Mouse (Mus musculus) hindbrain, embryonic 16.5 days (tissue): ENCODE data around the gene Trmt5. TPM values are rescaled to one million over a fixed set of nuclear protein-coding genes. Genes with fewer than 3 reads are reported as not detected.

Experiments
- ATAC-seq: fragments of 200-750 bp; cut with Nextera tagmentation; 2 replicates; pipeline ENCODE4 v1.8.0; 2017; ENCODE audit warnings: moderate TSS enrichment, moderate library complexity
- H3K27ac ChIP-seq: fragments of 300-500 bp; sonication (generic); 2 replicates; pipeline ENCODE4 v1.5.1; 2014; ENCODE audit warnings: low read depth, mild to moderate bottlenecking, control low read depth, low read length, moderate library complexity
- H3K27me3 ChIP-seq: fragments of 300-500 bp; sonication (generic); replicated peaks from 2 replicates; pipeline ENCODE4 v1.6.1; 2014; ENCODE audit warnings: low read length; ENCODE audit not compliant: control insufficient read depth, insufficient read depth
- H3K36me3 ChIP-seq: fragments of 300-500 bp; sonication (generic); 2 replicates; pipeline ENCODE4 v1.6.1; 2014; ENCODE audit warnings: mild to moderate bottlenecking, low read length, moderate library complexity, mixed read lengths; ENCODE audit not compliant: control insufficient read depth, insufficient read depth
- H3K4me1 ChIP-seq: fragments of 300-500 bp; sonication (generic); 2 replicates; pipeline ENCODE4 v1.6.1; 2014; ENCODE audit warnings: low read depth, low read length; ENCODE audit not compliant: control insufficient read depth, insufficient read depth
- H3K4me2 ChIP-seq: fragments of 300-500 bp; sonication (generic); 2 replicates; pipeline ENCODE4 v1.6.1; 2014; ENCODE audit warnings: mild to moderate bottlenecking, low read length, control low read depth, moderate library complexity
- H3K4me3 ChIP-seq: fragments of 300-500 bp; sonication (generic); 2 replicates; pipeline ENCODE4 v1.5.1; 2014; ENCODE audit warnings: mild to moderate bottlenecking, low read length, control low read depth, moderate library complexity
- H3K9ac ChIP-seq: fragments of 300-500 bp; sonication (generic); 2 replicates; pipeline ENCODE4 v1.6.1; 2014; ENCODE audit warnings: low read depth, mild to moderate bottlenecking, control low read depth, low read length, moderate library complexity
- H3K9me3 ChIP-seq: fragments of 300-500 bp; sonication (generic); 2 replicates; pipeline ENCODE4 v1.6.1; 2014; ENCODE audit warnings: mild to moderate bottlenecking, low read length, moderate library complexity; ENCODE audit not compliant: control insufficient read depth
- WGBS: fragments of 180-500 bp; shearing (Covaris S2); extraction: QIAGEN DNeasy Blood & Tissue Kit; methylation state at CpG from one replicate; pipeline ENCODE4 v1.1.7; 2014; 5-methylcytosine and 5-hydroxymethylcytosine counted together
- polyA plus RNA-seq: library from polyadenylated mRNA; unstranded; fragments of >200 nt; fragmentation: Nextera tagmentation; extraction: Ambion mirVana; gene quantifications from 2 replicates; pipeline ENCODE4 v1.2.1, GENCODE M21; 2015

Gene Trmt5
- 14.1 and 14.9 TPM in 2 replicates for polyA plus RNA-seq

DNA sequence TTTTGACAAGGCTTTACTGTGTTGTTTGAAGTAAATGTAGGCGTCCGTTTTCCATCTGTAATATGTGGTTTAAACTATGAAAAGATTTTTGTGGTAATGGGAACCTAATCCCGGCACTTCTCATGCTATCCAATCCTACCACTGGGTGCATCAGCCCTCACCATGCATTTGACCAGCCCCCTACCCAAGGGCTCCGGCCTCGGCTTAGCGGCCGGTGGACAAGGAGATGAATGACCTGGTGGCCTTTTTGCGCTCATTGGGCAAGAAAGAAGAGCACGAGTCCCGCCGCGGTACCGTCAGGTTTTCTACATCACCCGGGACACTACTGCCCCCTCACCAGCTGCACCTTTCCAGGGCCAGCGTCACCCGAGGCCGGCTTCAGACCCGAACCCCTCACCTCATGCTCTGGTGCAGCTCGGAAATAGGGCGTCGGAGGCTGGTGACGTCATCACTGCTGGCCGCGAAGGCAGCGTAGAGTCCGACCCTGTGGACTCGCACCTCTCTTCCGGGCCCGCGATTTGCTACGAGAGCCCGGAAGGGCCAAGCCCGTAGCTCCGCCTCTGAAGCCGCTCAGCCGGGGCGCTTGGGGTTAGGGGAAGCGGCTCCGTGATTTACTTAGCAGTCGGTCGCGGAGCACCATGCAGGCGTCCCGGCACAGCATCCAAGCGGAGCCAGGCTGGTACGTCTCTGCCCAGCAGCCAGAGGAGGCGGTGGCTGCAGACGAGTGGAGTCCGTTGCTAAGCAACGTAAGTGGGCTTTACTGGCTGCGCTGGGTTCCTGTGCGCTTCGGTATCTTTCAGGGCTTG lies at the start of gene Trmt5, which contains the start of gene Slc38a6:
Gene Trmt5, minus strand, starts transcription at position 424 of the 806 bp plus-strand sequence.
Gene Slc38a6, plus strand, starts transcription at position 493 of the 806 bp plus-strand sequence.
- under 1% methylated on average over 53 of the region's 53 CpGs for WGBS
- Histone ChIP-seq H3K9ac (peak within 1 kb of the TSS; percentile 90), H3K36me3 (peaks cover 12% of the 10 kb centered on the region), H3K27me3 (no peaks in the 10 kb centered on the region), H3K9me3 (no peaks in the 10 kb centered on the region), H3K27ac (peak within 1 kb of the TSS; percentile 83), H3K4me3 (peak within 1 kb of the TSS; percentile 87), H3K4me2 (peak within 1 kb of the TSS; percentile 66), H3K4me1 (peaks cover 13% of the 10 kb centered on the region)
- peak; percentile 97 for ATAC-seq

DNA sequence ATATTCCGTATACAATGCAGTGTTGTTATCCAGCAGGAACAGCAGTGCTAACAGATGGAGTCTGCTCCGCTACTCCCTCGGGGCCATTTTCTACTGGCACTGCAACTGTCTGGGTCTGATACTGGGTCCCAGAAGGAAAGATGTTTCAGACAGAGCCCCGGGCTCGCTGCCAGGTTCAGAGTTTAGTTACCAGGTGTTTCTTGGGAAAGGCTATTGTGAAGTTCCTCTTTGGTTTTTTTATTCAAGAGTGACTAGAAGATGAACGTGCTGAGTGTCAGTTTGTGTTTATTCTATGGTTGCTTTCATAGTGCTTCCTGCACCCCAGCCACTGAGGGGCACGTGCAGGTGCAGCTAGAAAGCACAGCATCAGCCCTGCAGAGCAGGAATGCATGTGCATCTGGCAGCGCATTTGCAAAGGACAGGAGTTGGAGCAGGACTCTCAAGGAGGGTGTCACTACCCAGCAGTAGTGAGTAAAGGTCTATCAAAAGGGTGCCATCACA lies 47.6 kb upstream of the Trmt5 start:
- no peaks in the 10 kb centered on the region for H3K4me1 ChIP-seq
- no peak overlapping the region for H3K4me3 ChIP-seq
- no peaks in the 10 kb centered on the region for H3K9me3 ChIP-seq
- no peak overlapping the region for H3K9ac ChIP-seq
- no peak; the same call in 1 of the 2 replicates for ATAC-seq
- no peaks in the 10 kb centered on the region for H3K27me3 ChIP-seq
- no peak overlapping the region for H3K27ac ChIP-seq
- H3K36me3 ChIP-seq = peaks cover 2% of the 10 kb centered on the region; the same call in 1 of the 2 replicates
- WGBS = 40% methylated on average over 8 of the region's 8 CpGs
- H3K4me2 ChIP-seq = no peak overlapping the region

DNA sequence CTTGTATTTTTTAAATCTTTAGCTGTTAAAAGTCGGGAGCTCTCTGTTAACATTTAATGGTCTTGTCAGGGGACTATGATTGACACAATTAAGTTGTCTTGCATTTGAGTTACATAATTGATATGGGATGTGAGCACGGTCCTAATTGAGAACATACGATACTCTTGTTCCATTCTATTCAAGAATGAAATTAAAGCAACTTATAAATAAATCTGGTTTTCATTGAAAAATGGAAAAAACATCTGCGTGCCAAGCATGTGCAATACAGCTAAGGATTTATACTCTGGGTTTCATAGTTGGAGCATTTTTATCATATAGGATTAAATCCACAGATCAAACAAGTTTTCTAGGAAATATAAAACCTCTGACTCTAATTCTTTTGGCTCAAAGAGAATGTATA lies 46.2 kb upstream of the Trmt5 start:
- no peak overlapping the region for H3K4me2 ChIP-seq
- H3K36me3 ChIP-seq = peaks cover 2% of the 10 kb centered on the region; the same call in 1 of the 2 replicates
- H3K9me3 ChIP-seq = no peaks in the 10 kb centered on the region
- H3K4me3 ChIP-seq = no peak overlapping the region
- H3K4me1 ChIP-seq = no peaks in the 10 kb centered on the region
- no peaks in the 10 kb centered on the region for H3K27me3 ChIP-seq
- no peak for ATAC-seq
- 77% methylated on average over 4 of the region's 4 CpGs for WGBS
- H3K9ac ChIP-seq = no peak overlapping the region
- H3K27ac ChIP-seq = no peak overlapping the region

DNA sequence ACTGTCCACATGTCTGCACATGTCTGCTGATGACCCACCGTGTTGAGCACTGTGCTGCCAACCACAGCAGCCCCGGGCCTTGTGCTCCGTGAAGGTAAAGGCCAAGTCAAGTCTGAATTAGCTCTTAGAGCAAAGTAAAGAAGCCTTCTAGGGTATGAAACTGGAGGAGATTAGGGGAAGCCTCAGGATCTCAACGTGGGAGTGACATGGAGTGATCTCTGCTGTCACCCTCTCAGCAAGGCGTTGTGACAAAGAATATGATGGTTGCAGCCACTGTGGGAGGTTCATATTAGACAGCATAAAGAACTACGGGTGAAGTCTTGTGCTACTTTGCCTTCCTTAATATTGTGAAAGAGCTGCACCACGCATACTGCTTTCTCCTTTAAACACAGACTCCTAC lies 43.7 kb upstream of the Trmt5 start:
- Histone ChIP-seq H3K36me3 (peaks cover 2% of the 10 kb centered on the region; the same call in 1 of the 2 replicates), H3K4me1 (no peaks in the 10 kb centered on the region), H3K9me3 (no peaks in the 10 kb centered on the region), H3K27me3 (no peaks in the 10 kb centered on the region), H3K27ac (no peak overlapping the region), H3K9ac (no peak overlapping the region), H3K4me2 (no peak overlapping the region), H3K4me3 (no peak overlapping the region)
- no peak for ATAC-seq
- WGBS = 82% methylated on average over 7 of the region's 7 CpGs

- Histone ChIP-seq H3K4me3 (no peak overlapping the region), H3K4me1 (no peaks in the 10 kb centered on the region), H3K36me3 (peaks cover 2% of the 10 kb centered on the region; the same call in 1 of the 2 replicates), H3K27me3 (no peaks in the 10 kb centered on the region), H3K27ac (no peak overlapping the region), H3K9ac (no peak overlapping the region), H3K9me3 (no peaks in the 10 kb centered on the region), H3K4me2 (no peak overlapping the region)
- WGBS = 83% methylated on average over 4 of the region's 4 CpGs
- ATAC-seq = no peak
Measured at GRCm38 (mm10) chr12:73328448-73329167, 42.1 kb upstream of the Trmt5 start.

DNA sequence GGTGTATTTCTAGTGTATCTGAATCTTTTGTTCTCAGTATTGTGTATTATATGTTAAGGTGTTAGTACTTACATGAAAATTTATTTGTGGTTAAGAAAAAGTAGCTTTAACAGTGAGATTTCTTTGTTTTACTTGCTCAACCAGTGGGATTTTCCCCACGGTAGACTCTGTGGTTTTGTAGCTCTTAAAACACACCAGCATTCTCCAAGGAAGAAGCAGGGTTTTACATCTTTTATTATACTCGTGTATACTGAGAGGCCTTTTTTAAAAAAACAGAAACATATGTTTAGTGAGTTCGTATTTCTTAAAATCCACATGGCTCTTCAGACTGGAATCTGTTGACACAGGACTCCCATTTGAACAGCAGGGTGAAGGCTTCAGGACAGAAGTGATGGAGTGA lies 40.9 kb upstream of the Trmt5 start:
- H3K36me3 ChIP-seq = peaks cover 2% of the 10 kb centered on the region; the same call in 1 of the 2 replicates
- no peak overlapping the region for H3K4me2 ChIP-seq
- no peak overlapping the region for H3K27ac ChIP-seq
- no peaks in the 10 kb centered on the region for H3K27me3 ChIP-seq
- ATAC-seq = no peak
- no peaks in the 10 kb centered on the region for H3K9me3 ChIP-seq
- H3K9ac ChIP-seq = no peak overlapping the region
- H3K4me1 ChIP-seq = no peaks in the 10 kb centered on the region
- 72% methylated on average over 3 of the region's 3 CpGs for WGBS
- no peak overlapping the region for H3K4me3 ChIP-seq

- H3K4me3 ChIP-seq = no peak overlapping the region
- no peaks in the 10 kb centered on the region for H3K4me1 ChIP-seq
- H3K36me3 ChIP-seq = peaks cover 2% of the 10 kb centered on the region; the same call in 1 of the 2 replicates
- H3K27ac ChIP-seq = no peak overlapping the region
- H3K4me2 ChIP-seq = no peak overlapping the region
- no peaks in the 10 kb centered on the region for H3K27me3 ChIP-seq
- 36% methylated on average over 4 of the region's 4 CpGs for WGBS
- no peak for ATAC-seq
- no peak overlapping the region for H3K9ac ChIP-seq
- H3K9me3 ChIP-seq = no peaks in the 10 kb centered on the region
Measured at GRCm38 (mm10) chr12:73325617-73326016, 39.1 kb upstream of the Trmt5 start.

DNA sequence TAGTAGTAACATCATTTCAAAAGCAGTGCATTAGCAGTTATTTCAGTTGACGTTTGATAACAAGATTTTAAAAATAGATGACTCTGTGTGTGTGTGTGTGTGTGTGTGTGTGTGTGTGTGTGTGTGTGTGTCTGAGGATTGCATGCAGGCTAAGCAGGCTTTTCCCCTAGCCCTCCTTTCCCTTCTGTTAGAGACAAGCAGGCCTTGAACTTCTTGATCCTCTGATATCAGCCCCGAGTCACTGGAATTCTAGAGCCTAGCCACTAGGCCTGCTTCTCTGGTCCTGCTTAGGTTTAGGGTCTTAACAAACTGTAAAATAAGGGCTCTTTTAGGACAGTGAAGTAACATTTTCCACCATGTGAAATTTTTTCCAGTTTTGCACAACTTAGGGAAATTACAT lies 38.7 kb upstream of the Trmt5 start:
- H3K9me3 ChIP-seq = no peaks in the 10 kb centered on the region
- ATAC-seq = no peak
- no peak overlapping the region for H3K27ac ChIP-seq
- H3K9ac ChIP-seq = no peak overlapping the region
- H3K4me3 ChIP-seq = no peak overlapping the region
- no peaks in the 10 kb centered on the region for H3K27me3 ChIP-seq
- H3K4me2 ChIP-seq = no peak overlapping the region
- 72% methylated on average over 2 of the region's 2 CpGs for WGBS
- H3K4me1 ChIP-seq = no peaks in the 10 kb centered on the region
- peaks cover 4% of the 10 kb centered on the region; the same call in 1 of the 2 replicates for H3K36me3 ChIP-seq

DNA sequence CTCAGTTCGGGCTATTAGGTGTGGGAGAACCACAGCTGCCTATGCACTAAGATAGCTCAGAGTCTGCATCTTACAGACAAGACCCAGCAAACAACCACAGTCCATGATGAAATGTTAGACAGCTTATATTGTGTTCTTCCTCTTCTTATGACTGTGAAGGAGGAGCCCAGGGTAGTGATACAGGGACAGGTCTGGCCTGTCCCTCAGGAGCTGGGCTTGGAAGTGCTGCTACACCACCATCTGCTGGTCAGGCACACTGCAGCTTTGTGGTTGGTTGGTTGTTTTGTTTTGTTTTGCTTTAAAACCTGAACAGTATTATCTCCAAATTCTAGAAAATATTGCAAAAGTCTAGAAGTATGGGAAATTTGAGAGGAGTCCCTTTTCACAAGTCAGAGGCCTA lies 38.2 kb upstream of the Trmt5 start:
- 79% methylated on average over 1 of the region's 1 CpGs for WGBS
- Histone ChIP-seq H3K4me1 (no peaks in the 10 kb centered on the region), H3K27ac (no peak overlapping the region)

More for the DNA sequence above, 38.2 kb upstream of the Trmt5 start:
- Histone ChIP-seq H3K4me2 (no peak overlapping the region), H3K36me3 (0 out of 2 replicates have a peak, but pooled peaks cover 2% of the 10 kb centered on the region), H3K9me3 (no peaks in the 10 kb centered on the region), H3K9ac (no peak overlapping the region), H3K27me3 (no peaks in the 10 kb centered on the region), H3K4me3 (no peak overlapping the region)
- no peak for ATAC-seq
